Mouse (Mus musculus): ENCODE data around the gene Adssl1. TPM values are rescaled to one million over a fixed set of nuclear protein-coding genes. Genes with fewer than 3 reads are reported as not detected.

The Adssl1 gene
- total and polyA plus RNA-seq, 2 experiments from 2014 or later, result 2.6 to 8.4 TPM

- ATAC-seq (peak; percentile 3; the same call in 1 of the 2 replicates), DNase-seq (ENCODE audit: low spot score) (peak; percentile 87)
- WGBS, result 12% methylated on average over 18 of the region's 18 CpGs
- no peak for TF ChIP-seq CTCF (IDR thresholded peaks at IDR 0.05; ENCODE audit: low read depth)
- H3K27ac ChIP-seq, result peak overlapping the region; percentile 82
- H3K9ac ChIP-seq (replicated peaks; ENCODE audit: low read length), result peak overlapping the region; percentile 24; the same call in 1 of the 2 replicates
- no peaks in the 10 kb centered on the region for H3K27me3 ChIP-seq (ENCODE audit: insufficient read depth, low read length)
- no peaks in the 10 kb centered on the region for H3K9me3 ChIP-seq (ENCODE audit: low read length)
- H3K4me3 ChIP-seq (ENCODE audit: low read length), result no peak overlapping the region
- peaks cover 43% of the 10 kb centered on the region for H3K4me1 ChIP-seq (ENCODE audit: insufficient read depth, low read length)
- peaks cover 37% of the 10 kb centered on the region for H3K36me3 ChIP-seq (ENCODE audit: insufficient read depth, low read length)
- peak overlapping the region; percentile 21; the same call in 1 of the 2 replicates for H3K4me2 ChIP-seq (ENCODE audit: low read depth, low read length)
Observed at GRCm38 (mm10) chr12:112665445-112665844, 45.6 kb downstream of the Adssl1 start.

GRCm38 (mm10) chr12:112665881-112666544, 46.2 kb downstream of the Adssl1 start:
- ATAC-seq (no peak), DNase-seq (ENCODE audit: low spot score) (no peak)
- Histone ChIP-seq H3K4me1 (ENCODE audit: insufficient read depth, low read length) (peaks cover 40% of the 10 kb centered on the region), H3K4me3 (ENCODE audit: low read length) (no peak overlapping the region), H3K4me2 (ENCODE audit: low read depth, low read length) (peak overlapping the region; percentile 21; the same call in 1 of the 2 replicates), H3K27me3 (ENCODE audit: insufficient read depth, low read length) (no peaks in the 10 kb centered on the region), H3K9ac (replicated peaks; ENCODE audit: low read length) (no peak overlapping the region; the same call in 1 of the 2 replicates), H3K9me3 (ENCODE audit: low read length) (no peaks in the 10 kb centered on the region), H3K36me3 (ENCODE audit: insufficient read depth, low read length) (peaks cover 43% of the 10 kb centered on the region), H3K27ac (peak overlapping the region; percentile 82)
- TF ChIP-seq CTCF (IDR thresholded peaks at IDR 0.05; ENCODE audit: low read depth), result no peak
- 71% methylated on average over 9 of the region's 9 CpGs for WGBS

- DNase-seq (ENCODE audit: low spot score) (no peak), ATAC-seq (no peak; the same call in 1 of the 2 replicates)
- TF ChIP-seq CTCF (IDR thresholded peaks at IDR 0.05; ENCODE audit: low read depth), result no peak
- Histone ChIP-seq H3K27ac (peak overlapping the region; percentile 36; the same call in 1 of the 2 replicates), H3K27me3 (ENCODE audit: insufficient read depth, low read length) (no peaks in the 10 kb centered on the region), H3K9ac (replicated peaks; ENCODE audit: low read length) (no peak overlapping the region), H3K9me3 (ENCODE audit: low read length) (no peaks in the 10 kb centered on the region), H3K4me1 (ENCODE audit: insufficient read depth, low read length) (peaks cover 54% of the 10 kb centered on the region), H3K4me2 (ENCODE audit: low read depth, low read length) (no peak overlapping the region), H3K4me3 (ENCODE audit: low read length) (no peak overlapping the region), H3K36me3 (ENCODE audit: insufficient read depth, low read length) (peaks cover 42% of the 10 kb centered on the region)
- WGBS, result 61% methylated on average over 10 of the region's 10 CpGs
Observed at GRCm38 (mm10) chr12:112667619-112668297, 47.9 kb downstream of the Adssl1 start.

- 37% methylated on average over 9 of the region's 9 CpGs for WGBS
- H3K4me3 ChIP-seq (ENCODE audit: low read length), result no peak overlapping the region
- H3K4me1 ChIP-seq (ENCODE audit: insufficient read depth, low read length), result peaks cover 38% of the 10 kb centered on the region
- peaks cover 42% of the 10 kb centered on the region for H3K36me3 ChIP-seq (ENCODE audit: insufficient read depth, low read length)
- 0 out of 2 replicates have a peak overlapping the region, but pooled peaks have one; percentile 22 for H3K9ac ChIP-seq (replicated peaks; ENCODE audit: low read length)
- TF ChIP-seq CTCF (IDR thresholded peaks at IDR 0.05; ENCODE audit: low read depth), result no peak
- no peaks in the 10 kb centered on the region for H3K9me3 ChIP-seq (ENCODE audit: low read length)
- H3K27me3 ChIP-seq (ENCODE audit: insufficient read depth, low read length), result no peaks in the 10 kb centered on the region
- H3K27ac ChIP-seq, result no peak overlapping the region
- peak overlapping the region; percentile 90; the same call in 1 of the 2 replicates for H3K4me2 ChIP-seq (ENCODE audit: low read depth, low read length)
- ATAC-seq (no peak), DNase-seq (ENCODE audit: low spot score) (no peak)
Observed at GRCm38 (mm10) chr12:112670718-112671393, 51.0 kb downstream of the Adssl1 start.

GRCm38 (mm10) chr12:112671891-112672290, 52.0 kb downstream of the Adssl1 start:
- ATAC-seq (no peak), DNase-seq (ENCODE audit: low spot score) (no peak)
- 0 out of 2 replicates have a peak overlapping the region, but pooled peaks have one; percentile 22 for H3K9ac ChIP-seq (replicated peaks; ENCODE audit: low read length)
- no peaks in the 10 kb centered on the region for H3K9me3 ChIP-seq (ENCODE audit: low read length)
- H3K27me3 ChIP-seq (ENCODE audit: insufficient read depth, low read length), result no peaks in the 10 kb centered on the region
- H3K4me2 ChIP-seq (ENCODE audit: low read depth, low read length), result peak overlapping the region; percentile 90
- peaks cover 41% of the 10 kb centered on the region for H3K36me3 ChIP-seq (ENCODE audit: insufficient read depth, low read length)
- peak; percentile 42 for TF ChIP-seq CTCF (IDR thresholded peaks at IDR 0.05; ENCODE audit: low read depth)
- WGBS, result 69% methylated on average over 7 of the region's 7 CpGs
- no peak overlapping the region for H3K4me3 ChIP-seq (ENCODE audit: low read length)
- H3K4me1 ChIP-seq (ENCODE audit: insufficient read depth, low read length), result peaks cover 31% of the 10 kb centered on the region
- H3K27ac ChIP-seq, result no peak overlapping the region

- peaks cover 31% of the 10 kb centered on the region for H3K36me3 ChIP-seq (ENCODE audit: insufficient read depth, low read length)
- ATAC-seq (peak; percentile 48), DNase-seq (ENCODE audit: low spot score) (peak; percentile 64)
- H3K27me3 ChIP-seq (ENCODE audit: insufficient read depth, low read length), result 0 out of 2 replicates have a peak, but pooled peaks cover 1% of the 10 kb centered on the region
- no peaks in the 10 kb centered on the region for H3K9me3 ChIP-seq (ENCODE audit: low read length)
- peak overlapping the region; percentile 90 for H3K4me2 ChIP-seq (ENCODE audit: low read depth, low read length)
- WGBS, result 1% methylated on average over 21 of the region's 21 CpGs
- H3K4me3 ChIP-seq (ENCODE audit: low read length), result peak overlapping the region; percentile 92
- TF ChIP-seq CTCF (IDR thresholded peaks at IDR 0.05; ENCODE audit: low read depth), result peak; percentile 47
- H3K9ac ChIP-seq (replicated peaks; ENCODE audit: low read length), result peak overlapping the region; percentile 98
- H3K27ac ChIP-seq, result peak overlapping the region; percentile 95
- H3K4me1 ChIP-seq (ENCODE audit: insufficient read depth, low read length), result peaks cover 26% of the 10 kb centered on the region
Observed at GRCm38 (mm10) chr12:112672744-112673575, 53.1 kb downstream of the Adssl1 start.
